Mouse (Mus musculus) layer of hippocampus, postnatal 14 days (tissue): ENCODE results near the gene Tmem202. TPM values are rescaled to one million over a fixed set of nuclear protein-coding genes. Genes with fewer than 3 reads are reported as not detected.

Experiments
- DNase-seq, 2 experiments: peaks; one replicate each; pipeline ENCODE4 v3.0.0; 2021 to 2022; ENCODE audit warnings: low spot score in 2 of 2, mixed read lengths in 1 of 2
- total RNA-seq, 2 experiments: library from RNA; stranded (reverse); gene quantifications; 2 replicates each; pipeline ENCODE4 v1.2.3; 2021

Gene Tmem202
- total RNA-seq, 2 experiments from 2014 or later, result 2.4 to 2.7 TPM

GRCm38 (mm10) chr9:59469446-59469845, 70.2 kb downstream of the Tmem202 start:
- DNase-seq, result no peak

Other genes starting within 250 kb of the Tmem202 start
- 10 to 100 TPM; 17.3 to 17.6 TPM for gene Adpgk, start 248.3 kb downstream of the Tmem202 start, total RNA-seq
- 10 to 100 TPM; 31.8 to 33.4 TPM for gene Bbs4, start 186.3 kb downstream of the Tmem202 start, total RNA-seq
- 10 to 100 TPM; 91.1 to 93.3 TPM for gene Arih1, start 53.2 kb downstream of the Tmem202 start, total RNA-seq
- 10 to 100 TPM; 32.6 to 39.1 TPM for gene Hexa, start 307 bp downstream of the Tmem202 start, total RNA-seq
- gene Celf6, start 38.1 kb upstream of the Tmem202 start, total RNA-seq, result 10 to 100 TPM; 26.7 to 33.8 TPM
- 100 to 1,000 TPM; 155 to 171 TPM for gene Parp6, start 77.4 kb upstream of the Tmem202 start, total RNA-seq
- 100 to 1,000 TPM; 944 to 962 TPM for gene Pkm, start 116.5 kb upstream of the Tmem202 start, total RNA-seq
- 1 to 10 TPM; 6.9 to 7.4 TPM for gene Gramd2, start 140.3 kb upstream of the Tmem202 start, total RNA-seq
- gene Senp8, start 210.9 kb upstream of the Tmem202 start, total RNA-seq, result 1 to 10 TPM; 6.3 to 8.7 TPM
- gene Myo9a, start 211.0 kb upstream of the Tmem202 start, total RNA-seq, result 10 to 100 TPM; 61.0 to 65.7 TPM